Mouse (Mus musculus) heart, postnatal 36 days (tissue): ENCODE measurements around the gene Rae1. TPM values are rescaled to one million over a fixed set of nuclear protein-coding genes. Genes with fewer than 3 reads are reported as not detected.

Experiments
- DNase-seq, 2 experiments: peaks; one replicate each; pipeline ENCODE4 v3.0.0; 2021 to 2022
- intact Hi-C: fragments of 180-260 bp; cut with DNase I; formaldehyde crosslinking; loops from one replicate; pipeline ENCODE4 v1.15.1; 2025
- total RNA-seq, 2 experiments: library from RNA; stranded (reverse); gene quantifications; 2 replicates each; pipeline ENCODE4 v1.2.3; 2021

Gene Rae1
- total RNA-seq, 2 experiments from 2014 or later = 24.0 to 24.7 TPM

GRCm38 (mm10) chr2:172982776-172983561, 16.9 kb upstream of the Rae1 start:
- intact Hi-C loops = loop anchor here (1.0 kb wide), 1 partner anchor 152 kb away; no protein-coding TSS in a partner anchor
- DNase-seq = no peak

DNA sequence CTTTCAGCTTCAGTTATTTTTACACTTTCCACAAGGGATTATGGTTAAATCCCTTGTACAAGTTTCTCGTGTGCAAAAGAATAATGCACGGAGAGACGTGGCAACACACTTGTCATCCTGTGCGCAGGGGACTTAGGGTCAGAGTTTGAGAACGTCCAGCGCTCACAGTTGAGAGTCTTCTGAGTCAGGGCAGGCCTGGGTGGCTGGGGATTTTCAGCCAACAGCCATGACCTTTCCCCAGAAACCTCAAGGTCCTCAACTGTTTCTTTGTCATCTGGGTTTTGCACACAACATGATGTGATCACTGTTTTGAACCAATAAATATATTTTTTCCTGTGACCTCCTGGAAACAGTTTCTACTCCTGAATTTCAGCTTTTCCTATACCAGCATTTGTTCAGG, 9.8 kb upstream of the Rae1 start:
- intact Hi-C loops = no loop called here
- no peak for DNase-seq

DNA sequence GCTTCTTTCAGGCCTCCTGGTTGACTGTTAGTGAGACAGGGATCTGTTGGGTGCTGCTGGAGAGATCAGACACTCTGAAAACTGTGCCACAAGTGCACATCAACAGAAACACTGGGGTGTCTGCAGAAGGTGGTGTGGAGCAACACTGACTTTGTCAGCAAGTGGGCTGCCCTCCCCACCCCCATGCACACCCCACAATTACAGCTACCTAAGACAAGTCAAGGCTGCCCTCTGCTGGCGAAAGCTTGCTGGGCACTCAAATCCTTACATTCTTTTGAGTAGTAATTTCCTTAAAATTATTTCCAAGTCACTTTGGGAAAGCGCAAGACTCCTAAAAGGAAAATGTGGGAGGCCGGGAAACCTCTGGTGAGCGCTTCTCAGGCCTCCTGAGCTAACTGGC, 3.7 kb upstream of the Rae1 start:
- intact Hi-C loops = loop anchor here (1.0 to 5.0 kb wide), 2 partner anchors 165 to 519 kb away; no protein-coding TSS in a partner anchor

GRCm38 (mm10) chr2:172997748-172998147, 2.2 kb upstream of the Rae1 start:
- no peak for DNase-seq
- intact Hi-C loops = loop anchor here (2.0 to 5.0 kb wide), 2 partner anchors 83 to 520 kb away; no protein-coding TSS in a partner anchor

More for the DNA sequence above, 3.7 kb upstream of the Rae1 start:
- peak; percentile 65 to 77 for DNase-seq

- intact Hi-C loops = loop anchor here (2.0 to 5.0 kb wide), 2 partner anchors 82 to 521 kb away; no protein-coding TSS in a partner anchor
- DNase-seq = no peak
These were observed 1.4 kb upstream of the Rae1 start for GRCm38 (mm10) chr2:172998478-172998877.

DNA sequence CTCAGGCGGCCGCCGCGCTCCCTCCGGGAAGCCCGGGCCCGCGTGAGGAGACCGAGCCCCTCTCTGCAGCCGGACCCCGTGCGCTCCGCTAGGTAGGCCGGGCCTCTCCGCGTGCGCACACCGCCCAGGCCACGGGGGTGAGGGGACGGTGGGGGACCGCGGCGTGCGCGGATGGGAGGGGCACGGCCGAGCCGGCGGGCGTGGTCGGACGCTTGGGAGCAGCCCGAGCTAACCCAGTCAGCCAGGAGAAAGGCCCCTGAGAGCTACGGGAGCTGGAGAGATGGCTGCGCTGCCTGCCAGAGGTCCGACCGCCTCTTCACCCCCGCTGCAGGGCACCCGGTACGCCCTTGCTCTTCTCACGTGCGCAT, 352 bp downstream of the Rae1 start:
- intact Hi-C loops = loop anchor here (2.0 to 10.0 kb wide), 2 partner anchors 19 to 1335 kb away; no protein-coding TSS in a partner anchor
- DNase-seq = peak in 1 of 2 experiments; percentile 46

- DNase-seq = no peak
- intact Hi-C loops = loop anchor here (2.0 to 10.0 kb wide), 2 partner anchors 18 to 1334 kb away; no protein-coding TSS in a partner anchor
These were observed 1.0 kb downstream of the Rae1 start for GRCm38 (mm10) chr2:173000921-173001320.

- DNase-seq = no peak
- intact Hi-C loops = loop anchor here (10.0 kb wide), 1 partner anchor 1331 kb away; no protein-coding TSS in a partner anchor
These were observed 3.8 kb downstream of the Rae1 start for GRCm38 (mm10) chr2:173003737-173004136.

DNA sequence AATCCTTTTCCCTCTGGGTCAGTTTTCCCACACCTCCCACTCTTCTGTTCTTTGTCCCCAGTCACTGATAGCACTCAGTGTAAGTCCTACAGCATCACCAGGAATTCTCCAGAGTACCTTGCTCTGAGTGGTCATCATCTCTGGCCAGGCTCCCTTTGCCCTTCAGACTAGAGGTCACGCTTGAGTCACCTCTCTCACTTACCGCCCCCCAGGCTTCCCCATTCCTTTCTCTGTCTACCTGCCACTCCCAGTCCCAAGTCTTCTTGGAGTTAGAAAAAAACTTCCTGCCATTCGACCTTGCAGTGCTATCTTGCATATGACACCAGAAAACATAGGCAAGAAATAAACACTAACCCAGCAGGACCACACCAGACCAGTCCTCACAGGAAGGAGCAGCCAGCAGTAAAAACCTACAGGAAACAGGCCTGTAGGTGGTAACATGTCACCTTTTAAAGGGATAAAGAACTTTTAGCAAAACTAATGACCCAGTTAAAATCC, 10.4 kb downstream of the Rae1 start:
- intact Hi-C loops = no loop called here

DNA sequence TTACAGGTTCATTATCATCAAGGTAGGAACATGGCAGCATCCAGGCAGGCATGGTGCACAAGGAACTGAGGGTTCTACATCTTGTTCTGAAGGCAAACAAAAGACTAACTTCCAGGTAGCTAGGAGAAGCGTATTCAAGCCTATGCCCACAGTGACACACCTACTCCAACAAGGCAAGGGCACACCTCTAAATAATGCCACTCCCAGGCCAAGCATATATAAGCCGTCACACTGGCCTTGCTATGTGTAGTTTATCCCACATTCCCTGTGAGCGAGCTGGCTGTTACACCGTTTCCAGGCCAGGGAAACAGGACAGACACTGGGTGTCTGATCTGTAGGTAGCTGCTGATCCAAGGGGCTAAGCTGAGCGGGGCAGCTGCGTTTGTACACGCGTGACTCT, 11.5 kb downstream of the Rae1 start:
- no peak for DNase-seq
- intact Hi-C loops = no loop called here

More for the DNA sequence above, 10.4 kb downstream of the Rae1 start:
- no peak for DNase-seq

GRCm38 (mm10) chr2:173014741-173015287, 14.9 kb downstream of the Rae1 start:
- intact Hi-C loops = no loop called here
- DNase-seq = no peak

- intact Hi-C loops = loop anchor here (2.0 kb wide), 1 partner anchor 17 kb away; the partner anchor contains the start of gene Rae1
- no peak for DNase-seq
These were observed 18.0 kb downstream of the Rae1 start for GRCm38 (mm10) chr2:173017940-173018339.

- peak; percentile 43 to 58 for DNase-seq
- intact Hi-C loops = loop anchor here (2.0 kb wide), 1 partner anchor 18 kb away; the partner anchor contains the start of gene Rae1
These were observed 18.7 kb downstream of the Rae1 start for GRCm38 (mm10) chr2:173018618-173019017.

DNA sequence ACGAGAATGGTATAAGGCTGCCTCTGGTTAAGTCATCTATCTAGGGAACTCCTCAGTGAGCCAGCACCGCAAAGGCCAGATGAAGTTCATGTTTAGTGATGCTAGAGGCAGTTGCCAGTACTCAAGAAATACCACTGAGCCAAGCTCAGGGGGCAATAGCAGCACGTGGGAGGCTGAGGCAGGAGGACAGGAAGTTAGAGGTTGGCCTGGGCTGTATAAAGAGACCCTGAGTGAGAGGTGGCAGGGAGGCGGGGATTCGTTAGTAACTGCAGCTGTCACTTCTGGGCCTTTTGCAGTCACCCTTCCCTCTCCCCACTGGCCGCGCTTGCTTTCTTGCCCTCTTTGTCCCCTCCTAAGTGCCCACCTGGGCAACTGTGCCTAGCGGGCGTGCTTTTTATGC, 19.4 kb downstream of the Rae1 start:
- intact Hi-C loops = loop anchor here (2.0 kb wide), 1 partner anchor 19 kb away; the partner anchor contains the start of gene Rae1

GRCm38 (mm10) chr2:173019790-173020189, 19.9 kb downstream of the Rae1 start:
- intact Hi-C loops = loop anchor here (2.0 kb wide), 1 partner anchor 19 kb away; the partner anchor contains the start of gene Rae1

More for the DNA sequence above, 19.4 kb downstream of the Rae1 start:
- DNase-seq = no peak

DNA sequence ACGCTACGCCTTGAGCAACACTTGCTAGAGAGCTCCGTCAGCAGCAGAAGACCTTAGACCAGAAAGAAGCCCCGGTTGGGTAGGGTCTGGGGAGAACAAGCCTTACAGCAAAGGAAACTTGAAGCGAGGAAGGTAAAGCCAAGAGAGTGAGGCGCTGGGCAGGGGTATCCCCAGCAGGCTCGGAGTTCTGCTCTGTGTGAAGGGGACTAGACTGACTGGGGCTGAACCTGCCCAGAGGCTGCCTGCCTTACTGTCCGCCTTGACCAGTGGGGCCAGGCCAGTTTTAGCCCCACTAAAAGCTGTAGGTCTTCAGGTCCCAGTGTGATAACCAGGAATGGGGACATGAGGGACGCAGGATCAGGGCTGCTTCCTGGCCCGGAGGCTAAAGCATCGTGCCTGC, 20.5 kb downstream of the Rae1 start, which contains the start of gene Rbm38:
Gene Rbm38, plus strand, starts transcription at position 69 of the 400 bp plus-strand sequence.
- intact Hi-C loops = no loop called here
- DNase-seq = no peak

More at GRCm38 (mm10) chr2:173019790-173020189, 19.9 kb downstream of the Rae1 start:
- DNase-seq = peak; percentile 87 to 90

- intact Hi-C loops = loop anchor here (2.0 kb wide), 1 partner anchor 59 kb away; no protein-coding TSS in a partner anchor
- DNase-seq = peak; percentile 96 to 98
These were observed 21.7 kb downstream of the Rae1 start for GRCm38 (mm10) chr2:173021633-173022055.

DNA sequence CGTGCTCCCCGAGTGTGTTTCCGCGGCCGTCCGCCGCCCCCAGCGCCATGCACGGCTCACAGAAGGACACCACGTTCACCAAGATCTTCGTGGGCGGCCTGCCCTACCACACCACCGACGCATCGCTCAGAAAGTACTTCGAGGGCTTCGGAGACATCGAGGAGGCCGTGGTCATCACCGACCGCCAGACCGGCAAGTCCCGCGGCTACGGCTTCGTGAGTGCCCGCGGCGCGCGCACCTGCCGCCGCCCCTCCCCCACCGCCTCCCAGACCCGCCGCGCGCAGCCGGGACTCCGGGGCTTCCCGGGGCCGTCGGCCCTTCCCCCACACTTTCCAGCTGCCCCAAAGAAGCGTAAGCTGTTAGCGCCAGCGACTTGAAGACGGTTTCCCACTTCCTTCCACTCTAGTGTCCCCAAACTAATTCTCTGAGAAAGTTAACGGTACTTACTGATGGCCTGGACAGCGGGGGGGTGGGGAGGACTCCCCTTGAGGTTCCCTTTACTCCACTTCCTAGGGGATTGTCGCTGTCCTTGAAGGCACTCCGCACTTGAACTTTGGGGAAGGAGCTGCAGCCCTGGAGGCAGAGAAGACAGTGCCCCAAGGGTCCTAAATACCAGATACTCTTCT, 22.3 kb downstream of the Rae1 start:
- DNase-seq = peak in 1 of 2 experiments; percentile 50
- intact Hi-C loops = loop anchor here (2.0 kb wide), 1 partner anchor 59 kb away; no protein-coding TSS in a partner anchor

DNA sequence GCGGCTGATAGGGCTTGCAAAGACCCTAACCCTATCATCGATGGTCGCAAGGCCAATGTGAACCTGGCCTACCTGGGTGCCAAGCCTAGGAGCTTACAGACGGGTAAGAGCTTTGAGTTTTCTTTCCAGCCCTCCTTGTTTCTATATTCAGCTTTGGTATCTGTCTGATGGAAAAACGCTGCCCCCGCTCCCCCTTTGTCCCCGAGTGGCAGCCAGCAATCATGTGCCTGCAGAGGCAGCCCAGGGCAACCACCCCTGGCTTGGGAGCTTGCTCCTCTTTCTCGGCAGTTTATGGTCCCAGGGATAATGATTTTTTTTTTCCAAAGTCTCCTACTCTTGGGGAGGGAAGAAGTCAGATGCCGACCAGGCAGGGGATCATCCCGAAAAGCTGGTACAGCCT, 22.9 kb downstream of the Rae1 start:
- intact Hi-C loops = loop anchor here (2.0 kb wide), 1 partner anchor 58 kb away; no protein-coding TSS in a partner anchor
- DNase-seq = peak in 1 of 2 experiments; percentile 47

DNA sequence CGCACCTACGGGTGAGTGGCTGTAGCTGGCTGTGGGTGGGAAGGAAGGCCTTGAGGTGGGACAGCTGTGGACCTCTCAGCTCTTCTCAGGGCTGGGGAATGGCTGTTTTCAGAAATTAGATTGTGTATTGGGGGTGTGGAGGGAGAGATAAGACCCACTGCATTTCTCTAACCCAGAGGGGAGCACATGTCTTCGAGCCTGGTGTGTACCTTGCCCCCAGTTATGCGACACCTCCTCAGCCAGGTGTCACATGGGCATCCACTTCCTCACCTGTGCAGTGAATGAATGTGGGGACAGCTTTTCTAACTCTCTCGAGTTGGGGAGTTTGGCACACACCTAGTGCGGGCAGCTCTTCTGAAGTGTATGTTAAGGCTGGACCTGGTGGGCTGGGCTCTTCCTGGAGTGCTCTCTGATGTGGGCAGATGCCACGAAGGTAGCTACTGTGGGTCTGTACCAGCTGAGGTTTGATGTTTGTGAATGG, 23.5 kb downstream of the Rae1 start:
- intact Hi-C loops = loop anchor here (2.0 kb wide), 1 partner anchor 57 kb away; no protein-coding TSS in a partner anchor
- no peak for DNase-seq
